Mouse (Mus musculus): ENCODE measurements around the gene 2700081O15Rik.
"Not testable (repeated sequence)": the region's sequence is repeated elsewhere in the genome, so short reads cannot be mapped to it uniquely, and the experiment has no call there.

Gene 2700081O15Rik
- long read RNA-seq, experiment 1, partial matches to known transcripts, result 0 of 1 reads
- long read RNA-seq, experiment 1, other reads (novel, unspliced or antisense), result 1 of 1 reads
- long read RNA-seq, experiment 2, partial matches to known transcripts, result 0 of 4 reads
- long read RNA-seq, experiment 2, other reads (novel, unspliced or antisense), result 4 of 4 reads

- intact Hi-C loops (cut with DNase I), result loop anchor here (5.0 to 10.0 kb wide), 5 partner anchors 35 to 352 kb away; partner anchors contain the start of genes Rcor2 and Spindoc
These were observed at the start of gene 2700081O15Rik for GRCm38 (mm10) chr19:7416834-7417735. TSS of gene 2700081O15Rik (plus strand) at chr19:7417625.

DNA sequence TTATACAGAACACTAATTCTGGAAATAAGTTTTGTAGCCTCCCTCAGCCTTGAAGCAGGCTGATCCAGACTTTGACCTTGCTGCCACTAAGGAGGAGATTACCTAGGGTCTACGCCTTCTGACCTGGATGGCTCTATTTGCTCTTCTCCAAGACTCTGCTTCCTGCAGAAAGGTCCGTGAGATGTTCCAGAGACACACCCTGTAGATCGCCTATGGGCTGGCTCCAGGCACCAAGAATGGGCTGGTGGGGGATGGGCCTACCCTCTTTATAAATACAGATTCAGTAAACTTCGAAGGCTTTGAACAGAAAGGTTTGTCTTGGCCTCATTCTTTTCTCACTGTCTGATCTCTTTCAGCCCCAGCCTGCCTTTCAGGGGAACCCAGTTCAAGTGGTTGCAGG lies 48.0 kb upstream of the 2700081O15Rik start:
- intact Hi-C loops (cut with DNase I), result not testable (repeated sequence)

GRCm38 (mm10) chr19:7374491-7374890 lies 42.9 kb upstream of the 2700081O15Rik start:
- intact Hi-C loops (cut with DNase I), result no loop called here

DNA sequence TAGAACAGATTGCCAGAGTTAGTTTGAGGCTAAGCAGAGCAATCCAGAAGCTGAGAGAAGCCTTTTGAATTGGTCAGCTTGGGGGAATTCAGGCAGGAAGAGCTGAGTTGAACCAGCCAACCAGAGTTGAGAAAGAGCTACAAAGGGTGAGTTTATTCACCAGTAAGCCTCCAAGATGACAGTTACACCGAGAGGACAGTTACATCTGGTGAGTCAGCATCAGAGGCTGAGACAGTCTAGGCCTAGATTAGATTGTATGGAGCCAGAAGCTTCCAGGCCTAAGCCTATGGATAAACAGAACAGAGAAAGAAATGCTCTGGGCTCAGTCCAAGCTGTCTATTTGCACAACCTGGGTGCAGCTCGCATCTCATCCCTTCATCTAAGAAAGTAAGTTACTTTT lies 39.8 kb upstream of the 2700081O15Rik start:
- intact Hi-C loops (cut with DNase I), result no loop called here

DNA sequence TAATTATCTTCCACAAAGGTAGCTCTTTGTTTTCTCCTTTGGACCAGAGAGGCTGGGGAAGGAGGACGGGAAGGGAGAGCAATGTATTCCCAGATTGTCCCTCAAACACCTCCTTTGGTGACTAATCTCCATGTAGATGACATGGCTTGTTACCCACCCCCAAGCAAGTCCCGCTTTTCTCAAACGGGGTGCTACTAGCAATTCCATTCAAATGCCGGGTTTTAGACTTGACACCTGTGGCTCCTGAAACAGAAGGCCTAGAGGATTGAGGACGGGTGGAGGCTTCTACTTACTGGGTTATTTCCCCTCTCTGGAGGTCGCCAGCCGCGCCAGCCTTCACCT lies 35.5 kb upstream of the 2700081O15Rik start:
- intact Hi-C loops (cut with DNase I), result loop anchor here (5.0 kb wide), 1 partner anchor 35 kb away; the partner anchor contains the start of gene 2700081O15Rik

GRCm38 (mm10) chr19:7382248-7382902 lies 35.0 kb upstream of the 2700081O15Rik start:
- intact Hi-C loops (cut with DNase I), result loop anchor here (5.0 kb wide), 1 partner anchor 35 kb away; the partner anchor contains the start of gene 2700081O15Rik

GRCm38 (mm10) chr19:7382903-7383865 lies 34.2 kb upstream of the 2700081O15Rik start, which contains the start of gene Spindoc:
TSS of gene Spindoc (minus strand) at chr19:7382994.
- intact Hi-C loops (cut with DNase I), result loop anchor here (5.0 kb wide), 1 partner anchor 34 kb away; the partner anchor contains the start of gene 2700081O15Rik

DNA sequence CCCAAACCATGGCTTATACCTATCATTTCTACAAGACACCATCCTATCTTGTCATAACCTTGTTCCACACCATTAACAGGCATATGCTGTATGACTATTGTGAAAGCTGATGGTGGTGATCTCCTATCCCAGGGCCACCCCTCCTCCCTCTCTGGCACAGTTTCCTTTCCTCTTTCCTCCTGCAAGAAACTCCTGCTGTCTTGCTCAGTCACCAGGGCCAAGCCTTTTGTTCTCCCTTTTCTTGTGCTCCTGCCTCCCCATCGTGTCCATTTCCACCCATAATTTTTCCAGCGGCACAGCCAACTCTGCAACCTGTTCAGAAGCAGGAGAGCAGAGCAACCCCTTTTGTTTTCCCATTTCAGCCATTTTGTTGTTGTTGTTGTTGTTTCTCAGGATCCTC lies 31.4 kb upstream of the 2700081O15Rik start:
- intact Hi-C loops (cut with DNase I), result no loop called here

DNA sequence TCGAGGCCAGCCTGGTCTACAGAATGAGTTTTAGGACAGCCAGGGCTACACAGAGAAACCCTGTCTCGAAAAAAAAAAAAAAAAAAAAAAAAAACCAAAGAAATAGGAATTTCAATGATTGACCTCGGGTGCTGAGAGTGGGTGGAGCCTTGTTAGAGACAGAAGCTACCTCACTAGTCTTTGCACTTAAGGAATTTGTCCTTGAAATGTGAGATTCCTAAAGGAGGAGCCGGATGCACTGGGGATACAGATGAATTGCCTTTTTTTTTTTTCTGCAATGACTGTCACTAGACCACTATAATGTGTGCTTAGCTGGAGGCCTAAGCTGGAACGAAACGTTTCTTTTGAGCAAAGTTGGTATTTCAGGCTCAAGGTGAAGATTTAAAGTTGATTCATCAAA lies 28.9 kb upstream of the 2700081O15Rik start:
- intact Hi-C loops (cut with DNase I), result no loop called here

- intact Hi-C loops (cut with DNase I), result not testable (repeated sequence)
These were observed 20.3 kb upstream of the 2700081O15Rik start for GRCm38 (mm10) chr19:7396867-7397826.

GRCm38 (mm10) chr19:7398898-7399297 lies 18.5 kb upstream of the 2700081O15Rik start:
- intact Hi-C loops (cut with DNase I), result not testable (repeated sequence)

- intact Hi-C loops (cut with DNase I), result no loop called here
These were observed 16.8 kb upstream of the 2700081O15Rik start for GRCm38 (mm10) chr19:7400635-7401034.

DNA sequence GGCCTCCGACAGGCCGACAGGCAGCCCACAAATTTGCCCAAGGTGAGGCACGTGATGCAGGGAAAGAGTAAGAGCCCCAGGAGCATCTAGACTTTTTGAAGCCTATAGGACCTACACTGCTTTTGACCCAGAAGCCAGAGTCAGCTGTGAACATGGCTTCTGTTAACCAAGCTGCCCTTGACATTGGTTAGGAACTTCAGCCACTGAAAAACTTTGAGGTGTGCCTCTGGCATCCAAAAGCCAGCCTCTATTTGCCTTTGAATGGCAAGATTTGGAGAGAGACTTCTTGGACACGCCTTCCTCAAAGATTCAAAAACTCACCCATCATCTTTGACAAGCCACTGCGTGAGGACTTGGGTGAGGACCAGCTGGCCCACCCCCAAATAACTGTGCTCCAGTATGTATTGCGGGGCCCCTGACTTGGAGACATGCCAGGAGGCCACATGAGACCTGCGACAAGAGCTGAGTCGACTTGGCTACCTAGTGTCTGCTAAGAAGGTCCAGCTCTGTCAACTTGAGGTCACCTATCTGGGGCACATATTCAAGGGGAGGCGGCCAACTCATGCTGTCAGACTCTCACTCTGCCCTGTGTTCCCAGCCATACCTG lies 12.7 kb upstream of the 2700081O15Rik start:
- intact Hi-C loops (cut with DNase I), result no loop called here

GRCm38 (mm10) chr19:7412361-7412760 lies 5.1 kb upstream of the 2700081O15Rik start:
- intact Hi-C loops (cut with DNase I), result loop anchor here (10.0 kb wide), 3 partner anchors 58 to 348 kb away; partner anchors contain the start of gene Rcor2

- intact Hi-C loops (cut with DNase I), result loop anchor here (5.0 to 10.0 kb wide), 5 partner anchors 34 to 351 kb away; partner anchors contain the start of genes Rcor2 and Spindoc
These were observed 1.2 kb upstream of the 2700081O15Rik start for GRCm38 (mm10) chr19:7415916-7416833.

DNA sequence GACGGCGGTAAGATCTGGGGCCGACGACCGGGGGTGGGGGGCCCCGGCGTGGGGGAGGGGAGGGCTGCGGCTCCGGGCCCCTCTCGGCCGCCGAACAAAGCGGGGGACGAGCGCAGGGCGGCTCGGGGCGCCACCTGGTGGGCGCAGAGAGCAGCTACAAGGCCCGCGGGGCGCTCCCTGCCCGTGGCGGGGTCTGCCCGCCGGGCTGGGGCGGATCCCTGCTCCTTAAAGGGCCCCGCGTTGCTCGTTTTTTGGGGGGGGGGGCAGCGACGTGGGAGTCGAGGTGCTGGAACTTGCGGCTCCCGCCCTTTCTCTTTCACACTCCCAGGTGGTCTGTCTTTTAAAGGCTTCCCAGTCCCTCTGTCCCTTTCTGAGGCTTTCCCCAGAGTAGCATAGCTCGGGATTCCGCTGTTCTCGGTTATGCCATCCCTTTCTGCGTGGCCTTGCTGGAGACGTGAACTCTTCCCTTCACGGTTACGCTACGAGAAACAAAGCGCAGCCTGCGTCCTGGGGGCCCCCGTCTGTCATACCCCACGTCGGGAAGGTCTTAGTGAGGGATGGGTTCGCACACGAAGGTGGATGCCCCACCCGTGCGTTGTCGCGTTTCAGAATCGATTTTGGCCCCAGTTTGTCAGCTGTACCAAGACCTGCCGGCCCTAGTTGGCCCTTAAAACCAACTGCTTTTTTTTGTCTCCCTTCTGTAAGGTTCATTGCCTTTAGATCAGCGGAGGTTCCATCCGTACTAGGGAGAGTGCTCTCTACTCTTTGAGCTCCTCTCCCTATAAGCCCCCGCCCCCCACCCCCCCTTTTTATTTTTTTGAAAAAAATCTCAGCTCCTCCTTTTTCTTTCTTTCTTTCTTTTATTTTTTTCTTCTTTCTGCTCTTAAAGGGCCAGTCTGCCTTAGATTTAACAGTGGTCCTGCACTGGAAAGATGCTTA lies 755 bp downstream of the 2700081O15Rik start:
- intact Hi-C loops (cut with DNase I), result loop anchor here (5.0 to 10.0 kb wide), 5 partner anchors 36 to 353 kb away; partner anchors contain the start of genes Rcor2 and Spindoc
